Mouse (Mus musculus) forebrain, embryonic 14.5 days (tissue): ENCODE data around the gene H2-Ke6. TPM values are rescaled to one million over a fixed set of nuclear protein-coding genes. Genes with fewer than 3 reads are reported as not detected.

Experiments used
- ATAC-seq: fragments of 200-750 bp; cut with Nextera tagmentation; 2 replicates; pipeline ENCODE4 v1.8.0; 2017; ENCODE audit warnings: mild to moderate bottlenecking, moderate library complexity
- DNase-seq: peaks from one replicate; pipeline ENCODE4 v3.0.0-alpha.2; 2015; ENCODE audit warnings: low spot score
- H3K27ac ChIP-seq: fragments of 300-500 bp; sonication (generic); 2 replicates; pipeline ENCODE4 v1.5.1; 2014; ENCODE audit warnings: low read depth, mild to moderate bottlenecking, control low read depth, low read length, moderate library complexity
- H3K27me3 ChIP-seq: fragments of 300-500 bp; sonication (generic); replicated peaks from 2 replicates; pipeline ENCODE4 v1.6.1; 2014; ENCODE audit warnings: low read length, control low read depth, mixed read lengths; ENCODE audit not compliant: control insufficient read depth, insufficient read depth
- H3K36me3 ChIP-seq: fragments of 300-500 bp; sonication (generic); 2 replicates; pipeline ENCODE4 v1.6.1; 2014; ENCODE audit warnings: low read length, control low read depth; ENCODE audit not compliant: control insufficient read depth, insufficient read depth
- H3K4me1 ChIP-seq: fragments of 300-500 bp; sonication (generic); 2 replicates; pipeline ENCODE4 v1.6.1; 2014; ENCODE audit warnings: antibody characterized with exemption, low read length, control low read depth; ENCODE audit not compliant: control insufficient read depth, insufficient read depth
- H3K4me2 ChIP-seq: fragments of 300-500 bp; sonication (generic); 2 replicates; pipeline ENCODE4 v1.6.1; 2014; ENCODE audit warnings: mild to moderate bottlenecking, control low read depth, low read length
- H3K4me3 ChIP-seq: fragments of 300-500 bp; sonication (generic); 2 replicates; pipeline ENCODE4 v1.5.1; 2014; ENCODE audit warnings: low read depth, low read length, control low read depth
- H3K9ac ChIP-seq: fragments of 300-500 bp; sonication (generic); 2 replicates; pipeline ENCODE4 v1.6.1; 2014; ENCODE audit warnings: mild to moderate bottlenecking, low read length, control low read depth, moderate library complexity
- H3K9me3 ChIP-seq: fragments of 300-500 bp; sonication (generic); replicated peaks from 2 replicates; pipeline ENCODE4 v1.6.1; 2016; ENCODE audit warnings: low read length, control low read depth, mixed read lengths; ENCODE audit not compliant: control insufficient read depth
- WGBS: fragments of 180-500 bp; shearing (Covaris S2); extraction: QIAGEN DNeasy Blood & Tissue Kit; methylation state at CpG from one replicate; pipeline ENCODE4 v1.1.7; 2014; 5-methylcytosine and 5-hydroxymethylcytosine counted together
- polyA plus RNA-seq: library from polyadenylated mRNA; unstranded; fragments of >200 nt; fragmentation: Nextera tagmentation; extraction: Ambion mirVana; gene quantifications from 2 replicates; pipeline ENCODE4 v1.2.1, GENCODE M21; 2014

The H2-Ke6 gene
- polyA plus RNA-seq, 1 experiment from 2014 or later, result 75.4 TPM

- 0 out of 2 replicates have a peak, but pooled peaks have one; percentile 10 for ATAC-seq
Observed at GRCm38 (mm10) chr17:34039562-34040450, 11.9 kb upstream of the H2-Ke6 start.

GRCm38 (mm10) chr17:34038878-34039561 is 11.2 kb upstream of the H2-Ke6 start, which contains the start of gene Col11a2:
Gene Col11a2, plus strand, starts transcription at chr17:34039437.
- peak within 1 kb of the TSS; percentile 29 for H3K4me3 ChIP-seq
- peak within 1 kb of the TSS; percentile 62 for H3K4me2 ChIP-seq
- peak; percentile 62 for ATAC-seq
- peaks cover 17% of the 10 kb centered on the region for H3K4me1 ChIP-seq
- H3K9me3 ChIP-seq, result no peaks in the 10 kb centered on the region
- H3K9ac ChIP-seq, result peak within 1 kb of the TSS; percentile 57
- DNase-seq, result peak; percentile 52
- WGBS, result 4% methylated on average over 28 of the region's 28 CpGs
- H3K36me3 ChIP-seq, result peaks cover 38% of the 10 kb centered on the region
- H3K27me3 ChIP-seq, result no peaks in the 10 kb centered on the region
- peak within 1 kb of the TSS; percentile 14; the same call in 1 of the 2 replicates for H3K27ac ChIP-seq

More at GRCm38 (mm10) chr17:34039562-34040450, 11.9 kb upstream of the H2-Ke6 start:
- H3K4me2 ChIP-seq, result peak overlapping the region; percentile 62
- 26% methylated on average over 17 of the region's 17 CpGs for WGBS
- no peaks in the 10 kb centered on the region for H3K9me3 ChIP-seq
- peak overlapping the region; percentile 29 for H3K4me3 ChIP-seq
- peak; percentile 10 for DNase-seq
- peaks cover 31% of the 10 kb centered on the region for H3K36me3 ChIP-seq
- H3K27me3 ChIP-seq, result no peaks in the 10 kb centered on the region
- H3K9ac ChIP-seq, result peak overlapping the region; percentile 57
- H3K4me1 ChIP-seq, result peaks cover 17% of the 10 kb centered on the region
- H3K27ac ChIP-seq, result no peak overlapping the region

GRCm38 (mm10) chr17:34038440-34038839 is 10.6 kb upstream of the H2-Ke6 start:
- peak overlapping the region; percentile 29 for H3K4me3 ChIP-seq
- WGBS, result 4% methylated on average over 21 of the region's 21 CpGs
- H3K27me3 ChIP-seq, result no peaks in the 10 kb centered on the region
- peaks cover 42% of the 10 kb centered on the region for H3K36me3 ChIP-seq
- no peaks in the 10 kb centered on the region for H3K9me3 ChIP-seq
- H3K4me2 ChIP-seq, result peak overlapping the region; percentile 62
- H3K9ac ChIP-seq, result peak overlapping the region; percentile 57
- ATAC-seq, result peak; percentile 58
- peaks cover 17% of the 10 kb centered on the region for H3K4me1 ChIP-seq
- DNase-seq, result peak; percentile 63
- peak overlapping the region; percentile 14; the same call in 1 of the 2 replicates for H3K27ac ChIP-seq

GRCm38 (mm10) chr17:34037241-34037640 is 9.4 kb upstream of the H2-Ke6 start:
- 90% methylated on average over 7 of the region's 7 CpGs for WGBS
- H3K4me2 ChIP-seq, result no peak overlapping the region
- H3K27ac ChIP-seq, result no peak overlapping the region
- no peaks in the 10 kb centered on the region for H3K27me3 ChIP-seq
- H3K4me1 ChIP-seq, result peaks cover 25% of the 10 kb centered on the region
- peaks cover 42% of the 10 kb centered on the region for H3K36me3 ChIP-seq
- no peak for DNase-seq
- H3K4me3 ChIP-seq, result no peak overlapping the region
- no peak for ATAC-seq
- no peaks in the 10 kb centered on the region for H3K9me3 ChIP-seq
- H3K9ac ChIP-seq, result no peak overlapping the region

DNA sequence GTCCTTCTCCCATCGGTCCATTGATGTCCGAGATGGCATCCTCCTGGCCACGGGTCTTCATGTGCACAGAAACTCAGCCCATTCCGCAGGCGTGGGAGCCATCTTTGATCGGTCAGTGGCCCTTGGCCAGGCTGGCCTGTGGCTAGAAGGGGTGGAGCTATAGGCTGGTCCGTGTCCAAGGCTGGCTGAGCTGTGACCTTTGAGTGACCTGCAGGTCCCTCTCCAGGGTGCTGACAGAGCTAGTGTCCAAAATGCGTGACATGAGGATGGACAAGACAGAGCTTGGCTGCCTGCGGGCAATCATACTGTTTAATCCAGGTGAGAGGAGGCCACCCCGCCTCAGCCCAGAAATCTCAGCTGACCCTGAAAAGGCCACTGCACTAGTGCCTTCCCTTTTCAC is 8.8 kb upstream of the H2-Ke6 start:
- ATAC-seq (no peak), DNase-seq (no peak)
- Histone ChIP-seq H3K4me2 (no peak overlapping the region), H3K4me3 (no peak overlapping the region), H3K27ac (no peak overlapping the region), H3K9me3 (no peaks in the 10 kb centered on the region), H3K27me3 (no peaks in the 10 kb centered on the region), H3K9ac (no peak overlapping the region), H3K4me1 (peaks cover 25% of the 10 kb centered on the region), H3K36me3 (peaks cover 42% of the 10 kb centered on the region)
- 86% methylated on average over 10 of the region's 10 CpGs for WGBS

GRCm38 (mm10) chr17:34035517-34035916 is 7.7 kb upstream of the H2-Ke6 start:
- Histone ChIP-seq H3K27me3 (no peaks in the 10 kb centered on the region), H3K4me1 (peaks cover 30% of the 10 kb centered on the region), H3K9ac (no peak overlapping the region), H3K27ac (no peak overlapping the region), H3K4me3 (no peak overlapping the region), H3K4me2 (no peak overlapping the region), H3K36me3 (peaks cover 42% of the 10 kb centered on the region), H3K9me3 (no peaks in the 10 kb centered on the region)
- no peak for DNase-seq
- WGBS, result 90% methylated on average over 9 of the region's 9 CpGs
- no peak for ATAC-seq

- DNase-seq (peak; percentile 51), ATAC-seq (no peak)
- Histone ChIP-seq H3K36me3 (peaks cover 55% of the 10 kb centered on the region), H3K27ac (no peak overlapping the region), H3K27me3 (no peaks in the 10 kb centered on the region), H3K9ac (no peak overlapping the region; the same call in 1 of the 2 replicates), H3K9me3 (no peaks in the 10 kb centered on the region), H3K4me3 (no peak overlapping the region), H3K4me1 (peaks cover 30% of the 10 kb centered on the region), H3K4me2 (no peak overlapping the region)
- 74% methylated on average over 10 of the region's 10 CpGs for WGBS
Observed at GRCm38 (mm10) chr17:34034064-34034463, 6.2 kb upstream of the H2-Ke6 start.

GRCm38 (mm10) chr17:34033441-34033840 is 5.6 kb upstream of the H2-Ke6 start:
- Histone ChIP-seq H3K4me2 (no peak overlapping the region), H3K9me3 (no peaks in the 10 kb centered on the region), H3K36me3 (peaks cover 61% of the 10 kb centered on the region), H3K27ac (no peak overlapping the region), H3K27me3 (no peaks in the 10 kb centered on the region), H3K4me1 (peaks cover 28% of the 10 kb centered on the region), H3K9ac (no peak overlapping the region; the same call in 1 of the 2 replicates), H3K4me3 (0 out of 2 replicates have a peak overlapping the region, but pooled peaks have one; percentile 86)
- WGBS, result 88% methylated on average over 9 of the region's 9 CpGs
- no peak for ATAC-seq
- DNase-seq, result no peak
